Comparison of ENCODE assay signal across 30 mouse cellular contexts in genomic region chr11:100360175-100360574, GRCm38 (mm10). TPM values are rescaled to one million over a fixed set of nuclear protein-coding genes. Genes with fewer than 3 reads are reported as not detected.
DNase-seq lines count a peak whose midpoint lies in the region; TF ChIP-seq lines count a peak whose summit lies in the region.
"Had no signal": no experiment of that assay in that cellular context is flagged by ENCODE, and none has a peak within 500 bp of the region (broad histone marks: within the 10 kb centered on the region; RNA-seq: fewer than 3 reads in every experiment).

No protein-coding gene starts in this region.

- no peak for TF ChIP-seq EP300 in ES-Bruce4 (IDR thresholded peaks at IDR 0.05; ENCODE audit: insufficient read depth, low read depth, low read length)

- peak; percentile 42 for TF ChIP-seq CTCF in layer of hippocampus, adult 2 months (conservative IDR thresholded peaks at IDR 0.05)
- peak; percentile 15 for TF ChIP-seq CTCF in ES-Bruce4 (IDR thresholded peaks at IDR 0.05; ENCODE audit: low read depth, low read length)

- no peak overlapping the region for H3K27ac ChIP-seq in layer of hippocampus, adult 2 months
- H3K27ac ChIP-seq in ES-Bruce4 (ENCODE audit: insufficient read depth, low read length) = no peak overlapping the region
- H3K27ac ChIP-seq: embryonic facial prominence, embryonic 12.5 days; embryonic facial prominence, embryonic 15.5 days; gastrocnemius, adult 2 months; hindbrain, embryonic 12.5 days; hindbrain, embryonic 15.5 days had no signal

- H3K36me3 ChIP-seq in ES-Bruce4 (ENCODE audit: control insufficient read depth, insufficient read depth, low read length, poor library complexity, severe bottlenecking) = no peaks in the 10 kb centered on the region
- H3K36me3 ChIP-seq: embryonic facial prominence, embryonic 12.5 days; embryonic facial prominence, embryonic 15.5 days; hindbrain, embryonic 12.5 days; hindbrain, embryonic 15.5 days had no signal

- H3K4me1 ChIP-seq in ES-Bruce4 (ENCODE audit: control insufficient read depth, insufficient read depth, low read length) = no peaks in the 10 kb centered on the region

- H3K27me3 ChIP-seq in ES-Bruce4 (ENCODE audit: control insufficient read depth, insufficient read depth, low read length, poor library complexity, severe bottlenecking) = no peaks in the 10 kb centered on the region

- H3K4me3 ChIP-seq in layer of hippocampus, adult 2 months = no peak overlapping the region
- no peak overlapping the region for H3K4me3 ChIP-seq in ES-Bruce4 (ENCODE audit: low read depth, low read length)
- H3K4me3 ChIP-seq: embryonic facial prominence, embryonic 12.5 days; embryonic facial prominence, embryonic 15.5 days; gastrocnemius, adult 2 months; hindbrain, embryonic 12.5 days; hindbrain, embryonic 15.5 days had no signal

- H3K9me3 ChIP-seq in ES-Bruce4 (replicated peaks; ENCODE audit: control insufficient read depth, insufficient read depth, low read length, poor library complexity, severe bottlenecking) = no peaks in the 10 kb centered on the region
- H3K9me3 ChIP-seq: embryonic facial prominence, embryonic 12.5 days; embryonic facial prominence, embryonic 15.5 days; hindbrain, embryonic 12.5 days; hindbrain, embryonic 15.5 days had no signal

- DNase-seq in cerebellum, adult 9-10 months = peak; percentile 34
- DNase-seq in cerebellum, adult 11 months = no peak
- no peak for DNase-seq in layer of hippocampus, adult 2 months (ENCODE audit: low spot score in 2 of 2)
- no peak for DNase-seq in layer of hippocampus, adult 8-10 months (ENCODE audit: low spot score in 2 of 2)
- DNase-seq in embryo, embryonic 9.5 days (ENCODE audit: extremely low spot score) = no peak
- DNase-seq: adrenal gland, postnatal 14 days; B cell, adult 2 months; cerebellum, adult 11-12 months; cerebellum, adult 8-10 months; cerebellum, postnatal 14 days; forebrain, postnatal 0 days; gastrocnemius, adult 2 months; gastrocnemius, postnatal 14 days; heart, adult 11 months had no signal

- H3K9ac ChIP-seq in ES-Bruce4 (ENCODE audit: low read depth, poor library complexity, severe bottlenecking) = no peak overlapping the region
- H3K9ac ChIP-seq: embryonic facial prominence, embryonic 12.5 days; embryonic facial prominence, embryonic 15.5 days; forebrain, postnatal 0 days; hindbrain, embryonic 12.5 days; hindbrain, embryonic 15.5 days had no signal

- TF ChIP-seq POLR2A in ES-Bruce4 (IDR thresholded peaks at IDR 0.05; ENCODE audit: insufficient read depth, low read length) = no peak

RNA-seq across cellular contexts. Expression of gene Hap1, which starts 4.2 kb away (rescaled TPM):
- 100 to 1,000 TPM; 169 to 174 TPM for total RNA-seq in layer of hippocampus, adult 2 months (2021)
- total RNA-seq in layer of hippocampus, adult 8-10 months (2022) = 100 to 1,000 TPM; 164 to 201 (median 183) TPM
- 12.7 and 13.6 TPM in 2 replicates for polyA plus RNA-seq in ES-Bruce4 (2011; ENCODE audit: insufficient read depth, insufficient read length, low read depth, missing spikeins)
- total RNA-seq: hematopoietic stem cell, adult 5-6 weeks had no signal

RNA-seq across cellular contexts. Expression of gene Gast, which starts 26.0 kb away (rescaled TPM):
- total RNA-seq in layer of hippocampus, adult 2 months (2021) = not detected
- not detected for total RNA-seq in layer of hippocampus, adult 8-10 months (2022)
- polyA plus RNA-seq in ES-Bruce4 (2011; ENCODE audit: insufficient read depth, insufficient read length, low read depth, missing spikeins) = not detected in 2 replicates
- total RNA-seq: adrenal gland, adult 18-20 months; adrenal gland, postnatal 14 days; adrenal gland, postnatal 4 days; forebrain, postnatal 0 days; gastrocnemius, adult 2 months; gastrocnemius, postnatal 14 days; gastrocnemius, postnatal 4 days; heart, adult 8-10 months; heart, postnatal 25 days; hematopoietic stem cell, adult 5-6 weeks had no signal
- polyA plus RNA-seq: embryonic facial prominence, embryonic 12.5 days; frontal cortex, adult 2 months; heart, embryonic 11.5 days; heart, embryonic 14.5 days; heart, postnatal 0 days; Patski had no signal

RNA-seq across cellular contexts. Expression of gene Jup, which starts 37.4 kb away (rescaled TPM):
- total RNA-seq in layer of hippocampus, adult 2 months (2021) = 10 to 100 TPM; 34.1 to 35.6 TPM
- total RNA-seq in layer of hippocampus, adult 8-10 months (2022) = 10 to 100 TPM; 37.5 to 40.7 (median 39.8) TPM
- 166 and 171 TPM in 2 replicates for polyA plus RNA-seq in ES-Bruce4 (2011; ENCODE audit: insufficient read depth, insufficient read length, low read depth, missing spikeins)

RNA-seq across cellular contexts. Expression of gene Eif1, which starts 40.5 kb away (rescaled TPM):
- total RNA-seq in layer of hippocampus, adult 2 months (2021) = 100 to 1,000 TPM; 713 to 750 TPM
- total RNA-seq in layer of hippocampus, adult 8-10 months (2022) = 100 to 1,000 TPM; 732 to 782 (median 741) TPM
- polyA plus RNA-seq in ES-Bruce4 (2011; ENCODE audit: insufficient read depth, insufficient read length, low read depth, missing spikeins) = 718 and 769 TPM in 2 replicates

RNA-seq across cellular contexts. Expression of gene P3h4, which starts 54.5 kb away (rescaled TPM):
- 1 to 10 TPM; 9.4 to 9.5 TPM for total RNA-seq in layer of hippocampus, adult 2 months (2021)
- 10 to 100 TPM in 2 of 4 experiments, 1 to 10 TPM in 2; 9.3 to 12.4 (median 10.6) TPM for total RNA-seq in layer of hippocampus, adult 8-10 months (2022)
- polyA plus RNA-seq in ES-Bruce4 (2011; ENCODE audit: insufficient read depth, insufficient read length, low read depth, missing spikeins) = 13.3 and 16.8 TPM in 2 replicates
